Mouse (Mus musculus): ENCODE results near the gene Cabp5.

DNA sequence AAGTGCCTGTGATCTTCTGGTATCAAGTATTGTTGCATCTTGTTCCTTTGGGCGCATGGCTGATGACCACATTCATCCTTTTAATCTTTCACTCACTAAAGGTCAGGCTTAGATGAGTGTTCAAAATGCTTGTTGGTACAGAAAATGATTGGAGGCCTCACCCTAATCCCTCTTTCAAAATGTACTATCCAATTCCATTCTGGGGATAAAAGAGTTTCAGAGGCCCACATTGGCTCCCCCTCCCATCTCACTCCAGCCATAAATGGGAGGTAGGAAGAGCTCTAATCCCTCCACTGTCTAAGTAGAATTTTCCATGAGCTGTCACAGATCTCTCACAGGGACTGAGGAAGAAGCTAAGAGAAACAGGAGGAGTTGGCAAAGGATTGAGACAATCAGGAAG, at the start of gene Cabp5:
- TF ChIP-seq CTCF (IDR thresholded peaks at IDR 0.05; ENCODE audit: borderline replicate concordance, control insufficient read depth, extremely low read depth, insufficient read depth, low read length, poor library complexity) = no peak
- TF ChIP-seq POLR2A (IDR thresholded peaks at IDR 0.05; ENCODE audit: control insufficient read depth, extremely low read depth, insufficient read depth, low read length, poor library complexity) = no peak

Measured in thymus, adult 2 months (tissue).